Mouse (Mus musculus): ENCODE measurements around the gene Stab1. TPM values are rescaled to one million over a fixed set of nuclear protein-coding genes. Genes with fewer than 3 reads are reported as not detected.

Gene Stab1
- polyA plus RNA-seq, 1 experiment: 17.0 TPM

GRCm38 (mm10) chr14:31137281-31137595 lies 31.2 kb downstream of the Stab1 start:
- H3K27ac ChIP-seq (ENCODE audit: insufficient read depth, low read length): no peak overlapping the region

GRCm38 (mm10) chr14:31136411-31137280 lies 31.8 kb downstream of the Stab1 start:
- H3K27ac ChIP-seq (ENCODE audit: insufficient read depth, low read length): no peak overlapping the region
- peaks cover 2% of the 10 kb centered on the region; the same call in 1 of the 2 replicates for H3K4me1 ChIP-seq (ENCODE audit: control insufficient read depth, insufficient read depth, low read length)
- TF ChIP-seq CTCF (IDR thresholded peaks at IDR 0.05; ENCODE audit: extremely low read depth, insufficient read depth, low read length): no peak
- no peak for TF ChIP-seq POLR2A (IDR thresholded peaks at IDR 0.05; ENCODE audit: extremely low read depth, insufficient read depth, low read length)
- no peak overlapping the region for H3K4me3 ChIP-seq (ENCODE audit: insufficient read depth, low read length)

More at GRCm38 (mm10) chr14:31137281-31137595, 31.2 kb downstream of the Stab1 start:
- Histone ChIP-seq H3K4me1 (ENCODE audit: control insufficient read depth, insufficient read depth, low read length) (peaks cover 2% of the 10 kb centered on the region; the same call in 1 of the 2 replicates), H3K4me3 (ENCODE audit: insufficient read depth, low read length) (no peak overlapping the region)
- TF ChIP-seq CTCF (IDR thresholded peaks at IDR 0.05; ENCODE audit: extremely low read depth, insufficient read depth, low read length): no peak
- no peak for TF ChIP-seq POLR2A (IDR thresholded peaks at IDR 0.05; ENCODE audit: extremely low read depth, insufficient read depth, low read length)

GRCm38 (mm10) chr14:31135495-31136410 lies 32.7 kb downstream of the Stab1 start:
- TF ChIP-seq POLR2A (IDR thresholded peaks at IDR 0.05; ENCODE audit: extremely low read depth, insufficient read depth, low read length) (no peak), CTCF (IDR thresholded peaks at IDR 0.05; ENCODE audit: extremely low read depth, insufficient read depth, low read length) (no peak)
- H3K4me3 ChIP-seq (ENCODE audit: insufficient read depth, low read length): no peak overlapping the region
- peaks cover 2% of the 10 kb centered on the region; the same call in 1 of the 2 replicates for H3K4me1 ChIP-seq (ENCODE audit: control insufficient read depth, insufficient read depth, low read length)
- no peak overlapping the region for H3K27ac ChIP-seq (ENCODE audit: insufficient read depth, low read length)

- H3K27ac ChIP-seq (ENCODE audit: insufficient read depth, low read length): no peak overlapping the region
Measured at GRCm38 (mm10) chr14:31134015-31135000, 34.1 kb downstream of the Stab1 start.

GRCm38 (mm10) chr14:31133023-31133665 lies 35.3 kb downstream of the Stab1 start:
- H3K27ac ChIP-seq (ENCODE audit: insufficient read depth, low read length): no peak overlapping the region
- TF ChIP-seq CTCF (IDR thresholded peaks at IDR 0.05; ENCODE audit: extremely low read depth, insufficient read depth, low read length) (no peak), POLR2A (IDR thresholded peaks at IDR 0.05; ENCODE audit: extremely low read depth, insufficient read depth, low read length) (no peak)
- peaks cover 2% of the 10 kb centered on the region; the same call in 1 of the 2 replicates for H3K4me1 ChIP-seq (ENCODE audit: control insufficient read depth, insufficient read depth, low read length)
- H3K4me3 ChIP-seq (ENCODE audit: insufficient read depth, low read length): no peak overlapping the region

More at GRCm38 (mm10) chr14:31134015-31135000, 34.1 kb downstream of the Stab1 start:
- TF ChIP-seq CTCF (IDR thresholded peaks at IDR 0.05; ENCODE audit: extremely low read depth, insufficient read depth, low read length) (no peak), POLR2A (IDR thresholded peaks at IDR 0.05; ENCODE audit: extremely low read depth, insufficient read depth, low read length) (no peak)
- peaks cover 2% of the 10 kb centered on the region; the same call in 1 of the 2 replicates for H3K4me1 ChIP-seq (ENCODE audit: control insufficient read depth, insufficient read depth, low read length)
- H3K4me3 ChIP-seq (ENCODE audit: insufficient read depth, low read length): no peak overlapping the region

DNA sequence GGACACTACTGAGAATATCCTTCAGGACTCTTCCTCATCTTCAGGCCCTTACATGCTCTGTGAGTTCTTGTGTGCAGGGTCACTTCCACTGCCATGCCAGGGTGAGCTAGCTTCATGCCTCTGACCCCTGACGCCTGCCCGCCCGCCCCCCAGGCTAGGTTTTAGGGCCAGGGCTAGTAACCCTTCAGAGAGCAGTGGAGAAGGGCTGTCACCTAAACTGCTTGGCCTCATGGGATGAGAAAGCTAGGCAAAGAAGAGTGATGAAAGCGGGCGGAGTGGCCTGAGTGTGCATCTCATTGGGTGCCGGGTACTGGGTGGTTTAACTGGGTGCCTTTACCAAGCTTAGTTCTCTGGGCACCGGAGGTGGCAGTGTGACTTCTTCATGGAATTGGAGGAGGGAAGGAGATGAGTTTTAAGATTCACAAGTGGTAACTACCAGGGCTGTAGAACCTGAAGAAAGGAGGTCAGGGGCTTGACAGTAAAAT lies 35.9 kb downstream of the Stab1 start:
- H3K27ac ChIP-seq (ENCODE audit: insufficient read depth, low read length): no peak overlapping the region
- TF ChIP-seq POLR2A (IDR thresholded peaks at IDR 0.05; ENCODE audit: extremely low read depth, insufficient read depth, low read length) (no peak), CTCF (IDR thresholded peaks at IDR 0.05; ENCODE audit: extremely low read depth, insufficient read depth, low read length) (no peak)
- peaks cover 2% of the 10 kb centered on the region; the same call in 1 of the 2 replicates for H3K4me1 ChIP-seq (ENCODE audit: control insufficient read depth, insufficient read depth, low read length)
- no peak overlapping the region for H3K4me3 ChIP-seq (ENCODE audit: insufficient read depth, low read length)

DNA sequence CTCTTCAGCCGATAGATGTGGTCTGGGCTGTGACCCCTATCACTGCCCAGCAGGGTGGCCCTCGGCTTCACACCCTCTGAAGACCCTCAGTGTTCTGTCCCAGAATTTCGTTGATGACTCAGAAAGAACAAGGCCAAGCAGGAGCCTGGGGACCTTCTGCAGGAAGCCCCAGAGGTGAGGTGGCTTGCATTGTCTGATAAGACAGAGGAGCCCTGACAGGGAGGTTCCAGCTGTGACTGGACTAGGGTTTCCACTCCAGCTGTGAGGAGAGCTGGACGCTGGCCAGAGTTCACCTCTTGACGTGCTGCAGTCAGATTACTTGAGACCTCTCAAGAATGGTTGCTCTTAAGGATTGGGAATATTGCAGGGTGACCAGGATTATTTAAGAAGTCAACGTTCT lies 36.4 kb downstream of the Stab1 start:
- H3K4me3 ChIP-seq (ENCODE audit: insufficient read depth, low read length): no peak overlapping the region
- no peak for TF ChIP-seq CTCF (IDR thresholded peaks at IDR 0.05; ENCODE audit: extremely low read depth, insufficient read depth, low read length)
- TF ChIP-seq POLR2A (IDR thresholded peaks at IDR 0.05; ENCODE audit: extremely low read depth, insufficient read depth, low read length): no peak
- no peak overlapping the region for H3K27ac ChIP-seq (ENCODE audit: insufficient read depth, low read length)
- peaks cover 2% of the 10 kb centered on the region for H3K4me1 ChIP-seq (ENCODE audit: control insufficient read depth, insufficient read depth, low read length)

GRCm38 (mm10) chr14:31131272-31131821 lies 37.1 kb downstream of the Stab1 start:
- H3K4me1 ChIP-seq (ENCODE audit: control insufficient read depth, insufficient read depth, low read length): peaks cover 2% of the 10 kb centered on the region
- H3K4me3 ChIP-seq (ENCODE audit: insufficient read depth, low read length): peak overlapping the region; percentile 8; the same call in 1 of the 2 replicates
- no peak overlapping the region for H3K27ac ChIP-seq (ENCODE audit: insufficient read depth, low read length)
- TF ChIP-seq CTCF (IDR thresholded peaks at IDR 0.05; ENCODE audit: extremely low read depth, insufficient read depth, low read length): no peak
- TF ChIP-seq POLR2A (IDR thresholded peaks at IDR 0.05; ENCODE audit: extremely low read depth, insufficient read depth, low read length): no peak

Data from cortical plate, adult 2 months (tissue).